Mouse (Mus musculus): ENCODE measurements around the gene Tut7.

- TF ChIP-seq POLR2A (IDR thresholded peaks at IDR 0.05; ENCODE audit: insufficient read length, low read depth) (no peak), SRF (IDR thresholded peaks at IDR 0.05; ENCODE audit: control insufficient read depth, insufficient read length, low read depth) (no peak), USF1 (IDR thresholded peaks at IDR 0.05; ENCODE audit: low read depth) (no peak), MAX (IDR thresholded peaks at IDR 0.05; ENCODE audit: low read depth) (no peak), E2F4 (IDR thresholded peaks at IDR 0.05; ENCODE audit: insufficient read depth) (no peak), TCF12 (IDR thresholded peaks at IDR 0.05; ENCODE audit: insufficient read depth, poor library complexity, severe bottlenecking) (no peak), CEBPB (IDR thresholded peaks at IDR 0.05; ENCODE audit: insufficient read depth, poor library complexity, severe bottlenecking) (no peak), POLR2AphosphoS2 (IDR thresholded peaks at IDR 0.05; ENCODE audit: insufficient read length, low read depth) (no peak)
These were observed 2.1 kb downstream of the Tut7 start for GRCm38 (mm10) chr13:59820836-59821235.

Measured in myocyte (in vitro differentiated cells).